Comparison of ENCODE assay signal across 9 mouse cellular contexts in the genomic region with DNA sequence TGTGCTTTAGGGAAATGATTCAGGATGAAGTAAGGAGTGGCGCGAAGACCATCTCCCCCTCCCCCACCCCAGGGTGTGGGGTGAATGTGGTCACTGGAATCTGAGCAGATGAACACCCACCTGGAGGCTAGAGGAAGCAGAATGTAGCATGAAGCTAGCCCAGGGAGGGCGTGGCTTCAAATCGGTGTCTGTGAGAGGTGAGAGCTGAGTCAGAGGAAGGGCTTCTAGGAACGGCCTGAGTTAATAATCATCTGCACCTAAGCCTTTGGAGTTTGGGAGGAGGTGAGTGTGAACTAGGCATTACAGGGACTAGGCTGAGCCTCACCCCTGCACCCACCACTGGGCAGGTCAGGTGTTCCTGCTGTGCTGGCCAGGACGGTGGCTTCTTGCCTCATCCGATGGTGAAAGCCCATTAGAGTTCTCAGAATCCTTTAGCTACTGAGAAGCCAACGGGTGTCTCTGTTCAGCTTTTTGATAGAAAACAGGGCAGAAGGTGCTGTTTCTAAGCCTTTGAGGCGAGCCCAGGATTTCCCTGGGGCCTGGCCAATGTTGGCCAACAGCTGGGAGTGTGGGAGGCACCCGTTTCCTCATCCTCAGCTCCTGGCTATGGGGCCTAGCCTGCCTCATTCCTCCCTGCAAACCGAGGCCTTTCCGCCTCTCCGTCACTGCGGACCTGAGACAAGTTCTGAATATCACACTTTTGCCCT. TPM values are rescaled to one million over a fixed set of nuclear protein-coding genes. Genes with fewer than 3 reads are reported as not detected.
DNase-seq lines count a peak whose midpoint lies in the region; ATAC-seq and TF ChIP-seq lines count a peak whose summit lies in the region.
"Had no signal": no experiment of that assay in that cellular context is flagged by ENCODE, and none has a peak within 500 bp of the region (broad histone marks: within the 10 kb centered on the region; RNA-seq: fewer than 3 reads in every experiment).

No protein-coding gene starts in this region.

- peak; percentile 17 for ATAC-seq in common myeloid progenitor, adult 5-6 weeks (replicated peaks; ENCODE audit: low read depth, poor library complexity, severe bottlenecking)
- ATAC-seq in intestine, embryonic 14.5 days (replicated peaks; ENCODE audit: low FRiP score, low TSS enrichment, low read depth) = peak; percentile 56
- ATAC-seq in lung, embryonic 14.5 days (ENCODE audit: insufficient read depth) = peak; percentile 15; the same call in 1 of the 2 replicates
- ATAC-seq in forebrain, embryonic 15.5 days (replicated peaks) = no peak

- no peak overlapping the region for H3K9ac ChIP-seq in intestine, embryonic 14.5 days (ENCODE audit: low read length)
- no peak overlapping the region for H3K9ac ChIP-seq in lung, embryonic 14.5 days
- no peak overlapping the region for H3K9ac ChIP-seq in forebrain, embryonic 15.5 days (replicated peaks)

- H3K4me3 ChIP-seq in intestine, embryonic 14.5 days (ENCODE audit: low read depth, low read length) = no peak overlapping the region
- H3K4me3 ChIP-seq in lung, embryonic 14.5 days (ENCODE audit: low read depth, low read length) = no peak overlapping the region
- no peak overlapping the region for H3K4me3 ChIP-seq in forebrain, embryonic 15.5 days
- H3K4me3 ChIP-seq: myocyte had no signal

- no peaks in the 10 kb centered on the region for H3K4me1 ChIP-seq in intestine, embryonic 14.5 days (replicated peaks; ENCODE audit: control insufficient read depth, insufficient read depth, low read length)
- no peaks in the 10 kb centered on the region for H3K4me1 ChIP-seq in lung, embryonic 14.5 days (ENCODE audit: insufficient read depth)
- H3K4me1 ChIP-seq in forebrain, embryonic 15.5 days = no peaks in the 10 kb centered on the region

- WGBS in intestine, embryonic 14.5 days = 63% methylated on average over 14 of the region's 14 CpGs
- 71% methylated on average over 14 of the region's 14 CpGs for WGBS in lung, embryonic 14.5 days
- WGBS in forebrain, embryonic 15.5 days = 88% methylated on average over 14 of the region's 14 CpGs

- no peak overlapping the region for H3K4me2 ChIP-seq in intestine, embryonic 14.5 days (ENCODE audit: low read length)
- no peak overlapping the region for H3K4me2 ChIP-seq in lung, embryonic 14.5 days
- no peak overlapping the region for H3K4me2 ChIP-seq in forebrain, embryonic 15.5 days (replicated peaks)

- no peaks in the 10 kb centered on the region for H3K9me3 ChIP-seq in intestine, embryonic 14.5 days (ENCODE audit: control insufficient read depth, low read length)
- no peaks in the 10 kb centered on the region for H3K9me3 ChIP-seq in lung, embryonic 14.5 days (ENCODE audit: low read depth, low read length)
- no peaks in the 10 kb centered on the region for H3K9me3 ChIP-seq in forebrain, embryonic 15.5 days

- no peaks in the 10 kb centered on the region for H3K27me3 ChIP-seq in intestine, embryonic 14.5 days (replicated peaks; ENCODE audit: control insufficient read depth, insufficient read depth, low read length)
- H3K27me3 ChIP-seq in lung, embryonic 14.5 days (ENCODE audit: insufficient read depth, low read length) = no peaks in the 10 kb centered on the region
- no peaks in the 10 kb centered on the region for H3K27me3 ChIP-seq in forebrain, embryonic 15.5 days

- DNase-seq in MEL-GATA-1-ER (ENCODE audit: extremely low read depth, low read depth) = peak; percentile 51
- DNase-seq in intestine, embryonic 14.5 days (ENCODE audit: low spot score) = no peak
- no peak for DNase-seq in lung, embryonic 14.5 days
- DNase-seq in thymus, postnatal 10 days (ENCODE audit: low spot score in 2 of 2) = no peak
- DNase-seq in frontal cortex, postnatal 25 days (ENCODE audit: low spot score in 2 of 2) = no peak

- H3K36me3 ChIP-seq in intestine, embryonic 14.5 days (ENCODE audit: control insufficient read depth, insufficient read depth, low read length) = no peaks in the 10 kb centered on the region
- H3K36me3 ChIP-seq in lung, embryonic 14.5 days (ENCODE audit: insufficient read depth) = no peaks in the 10 kb centered on the region
- H3K36me3 ChIP-seq in forebrain, embryonic 15.5 days = no peaks in the 10 kb centered on the region

- 0 out of 2 replicates have a peak overlapping the region, but pooled peaks have one; percentile 14 for H3K27ac ChIP-seq in intestine, embryonic 14.5 days (ENCODE audit: low read depth)
- peak overlapping the region; percentile 27; the same call in 1 of the 2 replicates for H3K27ac ChIP-seq in lung, embryonic 14.5 days (ENCODE audit: low read depth)
- H3K27ac ChIP-seq in forebrain, embryonic 15.5 days (replicated peaks) = no peak overlapping the region

- no peak for TF ChIP-seq CTCF in lung, embryonic 14.5 days (IDR thresholded peaks at IDR 0.05; ENCODE audit: low read depth)

RNA-seq across cellular contexts. Expression of a gene that starts 11.8 kb away (rescaled TPM):
- not detected in 2 replicates for total RNA-seq in common myeloid progenitor, adult 5-6 weeks (2017)
- polyA plus RNA-seq in intestine, embryonic 14.5 days (2014; fragmentation: Nextera tagmentation; extraction: Ambion mirVana) = not detected in 2 replicates
- not detected in 2 replicates for polyA plus RNA-seq in lung, embryonic 14.5 days (2014; fragmentation: Nextera tagmentation; extraction: Ambion mirVana)
- polyA plus RNA-seq in forebrain, embryonic 15.5 days (2015; fragmentation: Nextera tagmentation; extraction: Ambion mirVana) = not detected in 2 replicates
- polyA plus RNA-seq: heart, embryonic 16.5 days; myocyte had no signal

RNA-seq across cellular contexts. Expression of a gene that starts 28.2 kb away (rescaled TPM):
- total RNA-seq in common myeloid progenitor, adult 5-6 weeks (2017) = 0.23 TPM in 1 of 2 replicates, not detected in the other
- not detected in 2 replicates for polyA plus RNA-seq in intestine, embryonic 14.5 days (2014; fragmentation: Nextera tagmentation; extraction: Ambion mirVana)
- not detected in 2 replicates for polyA plus RNA-seq in lung, embryonic 14.5 days (2014; fragmentation: Nextera tagmentation; extraction: Ambion mirVana)
- polyA plus RNA-seq in forebrain, embryonic 15.5 days (2015; fragmentation: Nextera tagmentation; extraction: Ambion mirVana) = not detected in 2 replicates
- polyA plus RNA-seq: heart, embryonic 16.5 days had no signal

RNA-seq across cellular contexts. Expression of a gene that starts 52.2 kb away (rescaled TPM):
- 146 and 155 TPM in 2 replicates for total RNA-seq in common myeloid progenitor, adult 5-6 weeks (2017)
- 83.5 and 86.4 TPM in 2 replicates for polyA plus RNA-seq in intestine, embryonic 14.5 days (2014; fragmentation: Nextera tagmentation; extraction: Ambion mirVana)
- polyA plus RNA-seq in lung, embryonic 14.5 days (2014; fragmentation: Nextera tagmentation; extraction: Ambion mirVana) = 71.4 and 74.5 TPM in 2 replicates
- polyA plus RNA-seq in forebrain, embryonic 15.5 days (2015; fragmentation: Nextera tagmentation; extraction: Ambion mirVana) = 14.1 and 17.1 TPM in 2 replicates

RNA-seq across cellular contexts. Expression of a gene that starts 52.3 kb away (rescaled TPM):
- total RNA-seq in common myeloid progenitor, adult 5-6 weeks (2017) = not detected in 2 replicates
- polyA plus RNA-seq in intestine, embryonic 14.5 days (2014; fragmentation: Nextera tagmentation; extraction: Ambion mirVana) = 6.7 and 9.2 TPM in 2 replicates
- not detected in 2 replicates for polyA plus RNA-seq in lung, embryonic 14.5 days (2014; fragmentation: Nextera tagmentation; extraction: Ambion mirVana)
- polyA plus RNA-seq in forebrain, embryonic 15.5 days (2015; fragmentation: Nextera tagmentation; extraction: Ambion mirVana) = not detected in 2 replicates
- polyA plus RNA-seq: myocyte had no signal
